Mouse (Mus musculus): ENCODE data around the gene Tnnt3. TPM values are rescaled to one million over a fixed set of nuclear protein-coding genes. Genes with fewer than 3 reads are reported as not detected.

Tnnt3 gene
- polyA plus RNA-seq, 1 experiment from 2014 or later, result 31.5 TPM

- Histone ChIP-seq H3K27me3 (ENCODE audit: control insufficient read depth, insufficient read depth, low read depth, low read length) (no peaks in the 10 kb centered on the region), H3K4me1 (ENCODE audit: control insufficient read depth, low read depth, low read length) (no peaks in the 10 kb centered on the region), H3K36me3 (ENCODE audit: control insufficient read depth, insufficient read depth) (no peaks in the 10 kb centered on the region), H3K27ac (ENCODE audit: low read length) (no peak overlapping the region), H3K4me3 (ENCODE audit: low read depth, low read length) (no peak overlapping the region), H3K9me3 (replicated peaks; ENCODE audit: control insufficient read depth, low read length) (no peaks in the 10 kb centered on the region), H3K9ac (ENCODE audit: low read depth, low read length) (no peak overlapping the region), H3K4me2 (ENCODE audit: low read depth, low read length) (no peak overlapping the region)
- no peak for ATAC-seq (ENCODE audit: low read depth)
- 79% methylated on average over 9 of the region's 9 CpGs for WGBS (ENCODE audit: insufficient replicate concordance)
Measured at GRCm38 (mm10) chr7:142507453-142507852, 8.8 kb downstream of the Tnnt3 start.

- Histone ChIP-seq H3K9me3 (replicated peaks; ENCODE audit: control insufficient read depth, low read length) (no peaks in the 10 kb centered on the region), H3K4me2 (ENCODE audit: low read depth, low read length) (no peak overlapping the region), H3K4me1 (ENCODE audit: control insufficient read depth, low read depth, low read length) (no peaks in the 10 kb centered on the region), H3K27ac (ENCODE audit: low read length) (no peak overlapping the region), H3K36me3 (ENCODE audit: control insufficient read depth, insufficient read depth) (no peaks in the 10 kb centered on the region), H3K9ac (ENCODE audit: low read depth, low read length) (no peak overlapping the region), H3K27me3 (ENCODE audit: control insufficient read depth, insufficient read depth, low read depth, low read length) (no peaks in the 10 kb centered on the region), H3K4me3 (ENCODE audit: low read depth, low read length) (no peak overlapping the region)
- WGBS (ENCODE audit: insufficient replicate concordance), result 53% methylated on average over 14 of the region's 14 CpGs
- ATAC-seq (ENCODE audit: low read depth), result no peak
Measured at GRCm38 (mm10) chr7:142509518-142509917, 10.9 kb downstream of the Tnnt3 start.

GRCm38 (mm10) chr7:142510021-142510777, 11.6 kb downstream of the Tnnt3 start:
- 43% methylated on average over 12 of the region's 12 CpGs for WGBS (ENCODE audit: insufficient replicate concordance)
- H3K27me3 ChIP-seq (ENCODE audit: control insufficient read depth, insufficient read depth, low read depth, low read length), result no peaks in the 10 kb centered on the region
- H3K9ac ChIP-seq (ENCODE audit: low read depth, low read length), result no peak overlapping the region
- H3K27ac ChIP-seq (ENCODE audit: low read length), result no peak overlapping the region
- H3K4me2 ChIP-seq (ENCODE audit: low read depth, low read length), result no peak overlapping the region
- no peak overlapping the region for H3K4me3 ChIP-seq (ENCODE audit: low read depth, low read length)
- H3K4me1 ChIP-seq (ENCODE audit: control insufficient read depth, low read depth, low read length), result no peaks in the 10 kb centered on the region
- no peaks in the 10 kb centered on the region for H3K36me3 ChIP-seq (ENCODE audit: control insufficient read depth, insufficient read depth)
- no peak for ATAC-seq (ENCODE audit: low read depth)
- H3K9me3 ChIP-seq (replicated peaks; ENCODE audit: control insufficient read depth, low read length), result no peaks in the 10 kb centered on the region

- no peaks in the 10 kb centered on the region for H3K9me3 ChIP-seq (replicated peaks; ENCODE audit: control insufficient read depth, low read length)
- no peak overlapping the region for H3K9ac ChIP-seq (ENCODE audit: low read depth, low read length)
- 57% methylated on average over 4 of the region's 4 CpGs for WGBS (ENCODE audit: insufficient replicate concordance)
- ATAC-seq (ENCODE audit: low read depth), result no peak
- no peaks in the 10 kb centered on the region for H3K4me1 ChIP-seq (ENCODE audit: control insufficient read depth, low read depth, low read length)
- no peak overlapping the region for H3K4me2 ChIP-seq (ENCODE audit: low read depth, low read length)
- H3K27ac ChIP-seq (ENCODE audit: low read length), result no peak overlapping the region
- H3K36me3 ChIP-seq (ENCODE audit: control insufficient read depth, insufficient read depth), result no peaks in the 10 kb centered on the region
- no peak overlapping the region for H3K4me3 ChIP-seq (ENCODE audit: low read depth, low read length)
- no peaks in the 10 kb centered on the region for H3K27me3 ChIP-seq (ENCODE audit: control insufficient read depth, insufficient read depth, low read depth, low read length)
Measured at GRCm38 (mm10) chr7:142514048-142514447, 15.4 kb downstream of the Tnnt3 start.

GRCm38 (mm10) chr7:142516221-142516978, 17.8 kb downstream of the Tnnt3 start:
- H3K9me3 ChIP-seq (replicated peaks; ENCODE audit: control insufficient read depth, low read length), result no peaks in the 10 kb centered on the region
- 48% methylated on average over 21 of the region's 21 CpGs for WGBS (ENCODE audit: insufficient replicate concordance)
- no peaks in the 10 kb centered on the region for H3K27me3 ChIP-seq (ENCODE audit: control insufficient read depth, insufficient read depth, low read depth, low read length)
- ATAC-seq (ENCODE audit: low read depth), result 0 out of 2 replicates have a peak, but pooled peaks have one; percentile 13
- no peak overlapping the region for H3K4me3 ChIP-seq (ENCODE audit: low read depth, low read length)
- H3K4me1 ChIP-seq (ENCODE audit: control insufficient read depth, low read depth, low read length), result no peaks in the 10 kb centered on the region
- H3K36me3 ChIP-seq (ENCODE audit: control insufficient read depth, insufficient read depth), result no peaks in the 10 kb centered on the region
- H3K27ac ChIP-seq (ENCODE audit: low read length), result no peak overlapping the region
- H3K9ac ChIP-seq (ENCODE audit: low read depth, low read length), result no peak overlapping the region
- no peak overlapping the region for H3K4me2 ChIP-seq (ENCODE audit: low read depth, low read length)

- Histone ChIP-seq H3K4me2 (ENCODE audit: low read depth, low read length) (no peak overlapping the region), H3K9ac (ENCODE audit: low read depth, low read length) (no peak overlapping the region), H3K9me3 (replicated peaks; ENCODE audit: control insufficient read depth, low read length) (no peaks in the 10 kb centered on the region), H3K27me3 (ENCODE audit: control insufficient read depth, insufficient read depth, low read depth, low read length) (no peaks in the 10 kb centered on the region), H3K4me3 (ENCODE audit: low read depth, low read length) (no peak overlapping the region), H3K36me3 (ENCODE audit: control insufficient read depth, insufficient read depth) (no peaks in the 10 kb centered on the region), H3K4me1 (ENCODE audit: control insufficient read depth, low read depth, low read length) (no peaks in the 10 kb centered on the region), H3K27ac (ENCODE audit: low read length) (no peak overlapping the region)
- no peak for ATAC-seq (ENCODE audit: low read depth)
- WGBS (ENCODE audit: insufficient replicate concordance), result 26% methylated on average over 3 of the region's 3 CpGs
Measured at GRCm38 (mm10) chr7:142517531-142517930, 18.9 kb downstream of the Tnnt3 start.

- H3K36me3 ChIP-seq (ENCODE audit: control insufficient read depth, insufficient read depth), result no peaks in the 10 kb centered on the region
- no peak overlapping the region for H3K27ac ChIP-seq (ENCODE audit: low read length)
- no peak for ATAC-seq (ENCODE audit: low read depth)
- no peaks in the 10 kb centered on the region for H3K27me3 ChIP-seq (ENCODE audit: control insufficient read depth, insufficient read depth, low read depth, low read length)
- no peak overlapping the region for H3K4me2 ChIP-seq (ENCODE audit: low read depth, low read length)
- 71% methylated on average over 4 of the region's 4 CpGs for WGBS (ENCODE audit: insufficient replicate concordance)
- H3K4me3 ChIP-seq (ENCODE audit: low read depth, low read length), result no peak overlapping the region
- H3K9ac ChIP-seq (ENCODE audit: low read depth, low read length), result no peak overlapping the region
- H3K4me1 ChIP-seq (ENCODE audit: control insufficient read depth, low read depth, low read length), result peaks cover 7% of the 10 kb centered on the region
- H3K9me3 ChIP-seq (replicated peaks; ENCODE audit: control insufficient read depth, low read length), result no peaks in the 10 kb centered on the region
Measured at GRCm38 (mm10) chr7:142520331-142520730, 21.7 kb downstream of the Tnnt3 start.

GRCm38 (mm10) chr7:142522352-142522751, 23.7 kb downstream of the Tnnt3 start:
- H3K4me1 ChIP-seq (ENCODE audit: control insufficient read depth, low read depth, low read length), result peaks cover 9% of the 10 kb centered on the region
- no peak overlapping the region for H3K9ac ChIP-seq (ENCODE audit: low read depth, low read length)
- H3K27me3 ChIP-seq (ENCODE audit: control insufficient read depth, insufficient read depth, low read depth, low read length), result no peaks in the 10 kb centered on the region
- no peak overlapping the region for H3K4me3 ChIP-seq (ENCODE audit: low read depth, low read length)
- no peak overlapping the region for H3K27ac ChIP-seq (ENCODE audit: low read length)
- WGBS (ENCODE audit: insufficient replicate concordance), result 27% methylated on average over 4 of the region's 4 CpGs
- H3K36me3 ChIP-seq (ENCODE audit: control insufficient read depth, insufficient read depth), result no peaks in the 10 kb centered on the region
- peak; percentile 33; the same call in 1 of the 2 replicates for ATAC-seq (ENCODE audit: low read depth)
- no peak overlapping the region for H3K4me2 ChIP-seq (ENCODE audit: low read depth, low read length)
- H3K9me3 ChIP-seq (replicated peaks; ENCODE audit: control insufficient read depth, low read length), result no peaks in the 10 kb centered on the region
